Mouse (Mus musculus): ENCODE measurements around the gene Tead3. TPM values are rescaled to one million over a fixed set of nuclear protein-coding genes. Genes with fewer than 3 reads are reported as not detected.

Gene Tead3
- polyA plus RNA-seq, 1 experiment from 2014 or later: 5.8 TPM

GRCm38 (mm10) chr17:28329503-28330231 is 20.9 kb downstream of the Tead3 start:
- Histone ChIP-seq H3K4me2 (replicated peaks; ENCODE audit: low read depth) (peak overlapping the region; percentile 81), H3K27ac (ENCODE audit: low read depth, low read length) (peak overlapping the region; percentile 97; the same call in 1 of the 2 replicates), H3K9me3 (ENCODE audit: control insufficient read depth) (no peaks in the 10 kb centered on the region), H3K4me1 (replicated peaks; ENCODE audit: control insufficient read depth, insufficient read depth, low read length) (peaks cover 15% of the 10 kb centered on the region), H3K36me3 (ENCODE audit: control insufficient read depth, insufficient read depth) (peaks cover 45% of the 10 kb centered on the region), H3K9ac (ENCODE audit: low read depth, low read length) (peak overlapping the region; percentile 91), H3K27me3 (replicated peaks; ENCODE audit: control insufficient read depth, insufficient read depth, low read length) (no peaks in the 10 kb centered on the region), H3K4me3 (ENCODE audit: low read depth, low read length) (peak overlapping the region; percentile 58)
- TF ChIP-seq CTCF (IDR thresholded peaks at IDR 0.05; ENCODE audit: low read depth): no peak
- WGBS: 2% methylated on average over 4 of the region's 4 CpGs
- ATAC-seq: no peak

GRCm38 (mm10) chr17:28328946-28329345 is 21.7 kb downstream of the Tead3 start:
- WGBS: under 1% methylated on average over 25 of the region's 25 CpGs
- ATAC-seq: peak; percentile 29
- Histone ChIP-seq H3K4me3 (ENCODE audit: low read depth, low read length) (peak overlapping the region; percentile 58), H3K9ac (ENCODE audit: low read depth, low read length) (peak overlapping the region; percentile 91), H3K27me3 (replicated peaks; ENCODE audit: control insufficient read depth, insufficient read depth, low read length) (no peaks in the 10 kb centered on the region), H3K9me3 (ENCODE audit: control insufficient read depth) (no peaks in the 10 kb centered on the region), H3K4me2 (replicated peaks; ENCODE audit: low read depth) (peak overlapping the region; percentile 81), H3K27ac (ENCODE audit: low read depth, low read length) (peak overlapping the region; percentile 97), H3K4me1 (replicated peaks; ENCODE audit: control insufficient read depth, insufficient read depth, low read length) (peaks cover 15% of the 10 kb centered on the region), H3K36me3 (ENCODE audit: control insufficient read depth, insufficient read depth) (peaks cover 41% of the 10 kb centered on the region)
- TF ChIP-seq CTCF (IDR thresholded peaks at IDR 0.05; ENCODE audit: low read depth): no peak

- Histone ChIP-seq H3K4me2 (replicated peaks; ENCODE audit: low read depth) (peak within 1 kb of the TSS; percentile 81), H3K4me1 (replicated peaks; ENCODE audit: control insufficient read depth, insufficient read depth, low read length) (peaks cover 15% of the 10 kb centered on the region), H3K36me3 (ENCODE audit: control insufficient read depth, insufficient read depth) (peaks cover 42% of the 10 kb centered on the region), H3K9me3 (ENCODE audit: control insufficient read depth) (no peaks in the 10 kb centered on the region), H3K27me3 (replicated peaks; ENCODE audit: control insufficient read depth, insufficient read depth, low read length) (no peaks in the 10 kb centered on the region), H3K4me3 (ENCODE audit: low read depth, low read length) (peak within 1 kb of the TSS; percentile 58), H3K9ac (ENCODE audit: low read depth, low read length) (peak within 1 kb of the TSS; percentile 91), H3K27ac (ENCODE audit: low read depth, low read length) (peak within 1 kb of the TSS; percentile 97)
- WGBS: under 1% methylated on average over 66 of the region's 67 CpGs
- ATAC-seq: peak; percentile 84
- TF ChIP-seq CTCF (IDR thresholded peaks at IDR 0.05; ENCODE audit: low read depth): peak; percentile 96
Observed at GRCm38 (mm10) chr17:28328366-28328928, 22.2 kb downstream of the Tead3 start, which contains the start of gene Rpl10a. Gene Rpl10a (plus strand): TSS chr17:28328471.

GRCm38 (mm10) chr17:28327673-28328325 is 22.8 kb downstream of the Tead3 start:
- Histone ChIP-seq H3K27ac (ENCODE audit: low read depth, low read length) (peak overlapping the region; percentile 97), H3K9me3 (ENCODE audit: control insufficient read depth) (no peaks in the 10 kb centered on the region), H3K4me1 (replicated peaks; ENCODE audit: control insufficient read depth, insufficient read depth, low read length) (peaks cover 9% of the 10 kb centered on the region; the same call in 1 of the 2 replicates), H3K4me3 (ENCODE audit: low read depth, low read length) (peak overlapping the region; percentile 58), H3K9ac (ENCODE audit: low read depth, low read length) (peak overlapping the region; percentile 91), H3K27me3 (replicated peaks; ENCODE audit: control insufficient read depth, insufficient read depth, low read length) (no peaks in the 10 kb centered on the region), H3K36me3 (ENCODE audit: control insufficient read depth, insufficient read depth) (peaks cover 35% of the 10 kb centered on the region), H3K4me2 (replicated peaks; ENCODE audit: low read depth) (peak overlapping the region; percentile 81)
- WGBS: 3% methylated on average over 22 of the region's 22 CpGs
- TF ChIP-seq CTCF (IDR thresholded peaks at IDR 0.05; ENCODE audit: low read depth): no peak
- peak; percentile 48 for ATAC-seq

GRCm38 (mm10) chr17:28326951-28327350 is 23.7 kb downstream of the Tead3 start:
- TF ChIP-seq CTCF (IDR thresholded peaks at IDR 0.05; ENCODE audit: low read depth): no peak
- Histone ChIP-seq H3K27ac (ENCODE audit: low read depth, low read length) (no peak overlapping the region; the same call in 1 of the 2 replicates), H3K9me3 (ENCODE audit: control insufficient read depth) (no peaks in the 10 kb centered on the region), H3K9ac (ENCODE audit: low read depth, low read length) (no peak overlapping the region), H3K4me2 (replicated peaks; ENCODE audit: low read depth) (no peak overlapping the region), H3K27me3 (replicated peaks; ENCODE audit: control insufficient read depth, insufficient read depth, low read length) (no peaks in the 10 kb centered on the region), H3K4me3 (ENCODE audit: low read depth, low read length) (no peak overlapping the region), H3K4me1 (replicated peaks; ENCODE audit: control insufficient read depth, insufficient read depth, low read length) (peaks cover 9% of the 10 kb centered on the region; the same call in 1 of the 2 replicates), H3K36me3 (ENCODE audit: control insufficient read depth, insufficient read depth) (peaks cover 32% of the 10 kb centered on the region)
- ATAC-seq: no peak
- WGBS: 62% methylated on average over 3 of the region's 3 CpGs

GRCm38 (mm10) chr17:28325751-28326150 is 24.9 kb downstream of the Tead3 start:
- H3K27me3 ChIP-seq (replicated peaks; ENCODE audit: control insufficient read depth, insufficient read depth, low read length): no peaks in the 10 kb centered on the region
- no peak for ATAC-seq
- no peak overlapping the region for H3K4me2 ChIP-seq (replicated peaks; ENCODE audit: low read depth)
- 93% methylated on average over 8 of the region's 8 CpGs for WGBS
- peaks cover 24% of the 10 kb centered on the region for H3K36me3 ChIP-seq (ENCODE audit: control insufficient read depth, insufficient read depth)
- H3K27ac ChIP-seq (ENCODE audit: low read depth, low read length): no peak overlapping the region
- peaks cover 9% of the 10 kb centered on the region; the same call in 1 of the 2 replicates for H3K4me1 ChIP-seq (replicated peaks; ENCODE audit: control insufficient read depth, insufficient read depth, low read length)
- no peaks in the 10 kb centered on the region for H3K9me3 ChIP-seq (ENCODE audit: control insufficient read depth)
- TF ChIP-seq CTCF (IDR thresholded peaks at IDR 0.05; ENCODE audit: low read depth): no peak
- H3K9ac ChIP-seq (ENCODE audit: low read depth, low read length): no peak overlapping the region
- no peak overlapping the region for H3K4me3 ChIP-seq (ENCODE audit: low read depth, low read length)
